Mouse (Mus musculus): Measurements from ENCODE around the gene Lsm8. TPM values are rescaled to one million over a fixed set of nuclear protein-coding genes. Genes with fewer than 3 reads are reported as not detected.
A peak's percentile ranks its signal among the peaks of the same experiment; 100 is the strongest.
"Not testable (repeated sequence)": the region's sequence is repeated elsewhere in the genome, so short reads cannot be mapped to it uniquely, and the experiment has no call there.

Lsm8 gene
- polyA plus RNA-seq, 1 experiment from 2014 or later: 94.1 TPM

DNA sequence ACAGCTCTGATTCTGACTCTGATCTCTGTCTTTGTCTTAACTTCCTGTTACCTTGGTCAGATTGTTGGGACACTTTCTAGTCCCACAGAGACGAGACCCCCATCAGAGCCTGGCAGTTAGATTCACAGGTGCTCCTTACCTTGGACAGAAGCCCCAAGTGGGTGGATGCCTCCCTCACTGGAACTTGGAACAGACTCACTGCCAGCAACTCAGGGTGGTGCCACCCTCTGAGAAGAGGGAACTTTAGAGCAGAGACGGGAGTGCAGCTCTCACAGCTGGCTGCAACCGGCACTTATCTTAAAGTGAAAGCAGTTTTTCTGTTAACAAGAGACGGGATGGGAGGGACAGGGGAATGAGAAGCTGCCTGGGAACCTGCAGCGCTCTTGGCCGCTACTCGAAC, 2.8 kb upstream of the Lsm8 start:
- not testable (repeated sequence) for H3K9me3 ChIP-seq (replicated peaks; ENCODE audit: control insufficient read depth, low read length, poor library complexity, severe bottlenecking); ATAC-seq; H3K27ac ChIP-seq (ENCODE audit: low read length); H3K27me3 ChIP-seq (ENCODE audit: control insufficient read depth, insufficient read depth, low read depth, low read length); H3K4me2 ChIP-seq (ENCODE audit: low read length); H3K4me1 ChIP-seq (ENCODE audit: control insufficient read depth, insufficient read depth, low read length); H3K4me3 ChIP-seq (ENCODE audit: low read depth, low read length); H3K36me3 ChIP-seq (ENCODE audit: control insufficient read depth, insufficient read depth, low read length); H3K9ac ChIP-seq (ENCODE audit: low read depth, low read length)
- WGBS: 55% methylated on average over 5 of the region's 7 CpGs

- Histone ChIP-seq H3K27ac (ENCODE audit: low read length) (peak overlapping the region; percentile 93), H3K36me3 (ENCODE audit: control insufficient read depth, insufficient read depth, low read length) (no peaks in the 10 kb centered on the region), H3K9ac (ENCODE audit: low read depth, low read length) (peak overlapping the region; percentile 96), H3K4me2 (ENCODE audit: low read length) (peak overlapping the region; percentile 71), H3K9me3 (replicated peaks; ENCODE audit: control insufficient read depth, low read length, poor library complexity, severe bottlenecking) (no peaks in the 10 kb centered on the region), H3K4me3 (ENCODE audit: low read depth, low read length) (peak overlapping the region; percentile 91), H3K27me3 (ENCODE audit: control insufficient read depth, insufficient read depth, low read depth, low read length) (no peaks in the 10 kb centered on the region), H3K4me1 (ENCODE audit: control insufficient read depth, insufficient read depth, low read length) (peaks cover 11% of the 10 kb centered on the region)
- under 1% methylated on average over 28 of the region's 28 CpGs for WGBS
- ATAC-seq: peak; percentile 84; the same call in 1 of the 2 replicates
These were observed 303 bp downstream of the Lsm8 start for GRCm38 (mm10) chr6:18848702-18849061.

DNA sequence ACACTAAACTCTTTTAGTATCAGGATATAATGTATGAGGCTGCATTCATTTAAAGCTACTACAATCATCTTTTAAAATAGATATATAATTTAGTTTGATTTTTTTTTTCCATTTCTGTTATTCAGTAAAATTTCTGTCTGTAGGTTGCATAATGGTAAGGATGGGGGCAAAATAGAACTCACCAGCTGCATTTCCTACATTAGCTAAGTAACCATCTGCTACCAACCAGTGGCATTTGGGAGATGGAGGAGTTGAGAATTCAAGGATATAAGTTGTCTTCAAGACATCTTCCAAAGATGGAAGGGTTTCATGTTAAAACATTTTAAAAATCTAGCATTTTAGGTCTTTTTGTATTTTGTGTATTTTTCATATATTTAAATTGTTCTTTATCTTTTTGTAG, 6.9 kb downstream of the Lsm8 start:
- Histone ChIP-seq H3K4me2 (ENCODE audit: low read length) (no peak overlapping the region), H3K27me3 (ENCODE audit: control insufficient read depth, insufficient read depth, low read depth, low read length) (no peaks in the 10 kb centered on the region), H3K27ac (ENCODE audit: low read length) (no peak overlapping the region), H3K4me1 (ENCODE audit: control insufficient read depth, insufficient read depth, low read length) (peaks cover 2% of the 10 kb centered on the region; the same call in 1 of the 2 replicates), H3K4me3 (ENCODE audit: low read depth, low read length) (no peak overlapping the region), H3K9me3 (replicated peaks; ENCODE audit: control insufficient read depth, low read length, poor library complexity, severe bottlenecking) (no peaks in the 10 kb centered on the region), H3K9ac (ENCODE audit: low read depth, low read length) (no peak overlapping the region), H3K36me3 (ENCODE audit: control insufficient read depth, insufficient read depth, low read length) (peaks cover 17% of the 10 kb centered on the region)
- ATAC-seq: no peak

DNA sequence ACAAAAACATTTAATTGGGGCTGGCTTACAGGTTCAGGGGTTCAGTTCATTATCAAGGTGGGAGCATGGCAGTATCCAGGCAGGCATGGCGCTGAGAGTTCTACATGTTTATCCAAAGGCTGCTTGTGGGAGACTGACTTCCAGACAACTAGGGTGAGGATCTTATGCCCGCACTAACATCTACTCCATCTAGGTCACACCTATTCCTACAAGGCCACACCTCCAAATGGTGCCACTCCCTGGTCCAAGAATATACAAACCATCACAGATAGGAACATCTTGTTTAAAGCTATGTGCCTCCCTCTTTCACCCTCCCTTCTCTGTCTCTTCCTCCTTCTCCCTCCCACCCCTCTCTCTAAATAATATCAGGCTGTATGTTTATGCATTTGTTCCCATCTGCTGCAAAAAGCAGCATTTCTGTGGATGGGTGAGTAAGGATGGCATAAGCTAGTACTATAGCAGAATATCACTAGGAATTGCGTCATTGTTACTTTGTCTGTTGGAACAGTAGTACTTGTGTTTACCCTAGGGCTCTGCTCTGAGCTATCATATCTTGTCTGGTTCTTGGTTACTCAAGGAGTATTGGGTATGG, 8.2 kb downstream of the Lsm8 start:
- Histone ChIP-seq H3K9ac (ENCODE audit: low read depth, low read length) (no peak overlapping the region), H3K4me1 (ENCODE audit: control insufficient read depth, insufficient read depth, low read length) (no peaks in the 10 kb centered on the region), H3K4me3 (ENCODE audit: low read depth, low read length) (no peak overlapping the region), H3K36me3 (ENCODE audit: control insufficient read depth, insufficient read depth, low read length) (peaks cover 17% of the 10 kb centered on the region), H3K27ac (ENCODE audit: low read length) (no peak overlapping the region), H3K27me3 (ENCODE audit: control insufficient read depth, insufficient read depth, low read depth, low read length) (no peaks in the 10 kb centered on the region), H3K4me2 (ENCODE audit: low read length) (no peak overlapping the region), H3K9me3 (replicated peaks; ENCODE audit: control insufficient read depth, low read length, poor library complexity, severe bottlenecking) (no peaks in the 10 kb centered on the region)
- 97% methylated on average over 3 of the region's 3 CpGs for WGBS
- ATAC-seq: no peak

GRCm38 (mm10) chr6:18866018-18866417, 17.6 kb downstream of the Lsm8 start, which contains the start of gene Ankrd7:
Ankrd7 (plus strand) TSS chr6:18866318.
- ATAC-seq: no peak
- Histone ChIP-seq H3K4me3 (ENCODE audit: low read depth, low read length) (no peak within 1 kb of the TSS), H3K27me3 (ENCODE audit: control insufficient read depth, insufficient read depth, low read depth, low read length) (no peaks in the 10 kb centered on the region), H3K4me1 (ENCODE audit: control insufficient read depth, insufficient read depth, low read length) (no peaks in the 10 kb centered on the region), H3K9me3 (replicated peaks; ENCODE audit: control insufficient read depth, low read length, poor library complexity, severe bottlenecking) (no peaks in the 10 kb centered on the region), H3K9ac (ENCODE audit: low read depth, low read length) (no peak within 1 kb of the TSS), H3K4me2 (ENCODE audit: low read length) (no peak within 1 kb of the TSS), H3K36me3 (ENCODE audit: control insufficient read depth, insufficient read depth, low read length) (no peaks in the 10 kb centered on the region), H3K27ac (ENCODE audit: low read length) (no peak within 1 kb of the TSS)
- 95% methylated on average over 8 of the region's 8 CpGs for WGBS

DNA sequence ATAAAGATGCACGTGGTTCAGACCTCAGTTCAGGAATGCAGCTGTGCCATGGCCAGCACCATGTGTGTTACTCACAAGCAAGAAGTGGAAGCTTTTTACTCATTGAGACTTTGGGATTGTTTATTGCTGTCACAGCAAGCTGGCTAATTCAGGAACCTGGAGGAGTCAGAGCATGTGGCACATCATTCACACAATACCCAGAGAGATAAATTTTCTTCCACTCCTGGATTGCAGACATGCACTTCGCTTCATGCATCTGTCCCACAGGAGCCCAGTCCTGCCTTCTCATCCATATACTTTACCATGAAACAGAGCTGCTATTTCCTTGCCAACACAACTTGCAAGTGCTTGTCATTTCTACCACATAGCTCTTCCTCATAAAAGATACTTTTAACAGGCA, 40.7 kb downstream of the Lsm8 start:
- Histone ChIP-seq H3K9me3 (replicated peaks; ENCODE audit: control insufficient read depth, low read length, poor library complexity, severe bottlenecking) (0 out of 2 replicates have a peak, but pooled peaks cover 2% of the 10 kb centered on the region), H3K27me3 (ENCODE audit: control insufficient read depth, insufficient read depth, low read depth, low read length) (no peaks in the 10 kb centered on the region), H3K4me3 (ENCODE audit: low read depth, low read length) (no peak overlapping the region), H3K27ac (ENCODE audit: low read length) (no peak overlapping the region), H3K4me1 (ENCODE audit: control insufficient read depth, insufficient read depth, low read length) (no peaks in the 10 kb centered on the region), H3K9ac (ENCODE audit: low read depth, low read length) (no peak overlapping the region), H3K36me3 (ENCODE audit: control insufficient read depth, insufficient read depth, low read length) (no peaks in the 10 kb centered on the region), H3K4me2 (ENCODE audit: low read length) (no peak overlapping the region)
- ATAC-seq: no peak
- whole genome bisulfite sequencing: 77% methylated on average over 2 of the region's 2 CpGs

- H3K9ac ChIP-seq (ENCODE audit: low read depth, low read length): no peak overlapping the region
- H3K9me3 ChIP-seq (replicated peaks; ENCODE audit: control insufficient read depth, low read length, poor library complexity, severe bottlenecking): 0 out of 2 replicates have a peak, but pooled peaks cover 2% of the 10 kb centered on the region
- no peak for ATAC-seq
- H3K27ac ChIP-seq (ENCODE audit: low read length): no peak overlapping the region
- no peaks in the 10 kb centered on the region for H3K27me3 ChIP-seq (ENCODE audit: control insufficient read depth, insufficient read depth, low read depth, low read length)
- no peaks in the 10 kb centered on the region for H3K36me3 ChIP-seq (ENCODE audit: control insufficient read depth, insufficient read depth, low read length)
- H3K4me1 ChIP-seq (ENCODE audit: control insufficient read depth, insufficient read depth, low read length): no peaks in the 10 kb centered on the region
- no peak overlapping the region for H3K4me3 ChIP-seq (ENCODE audit: low read depth, low read length)
- no peak overlapping the region for H3K4me2 ChIP-seq (ENCODE audit: low read length)
These were observed 45.8 kb downstream of the Lsm8 start for GRCm38 (mm10) chr6:18894142-18894541.

Other genes with a start within 250 kb of the Lsm8 start
- not detected in 2 replicates for gene Ankrd7, start 17.7 kb downstream of the Lsm8 start, polyA plus RNA-seq (2015; fragmentation: Nextera tagmentation; extraction: Ambion mirVana)

Measured in midbrain, embryonic 16.5 days (tissue).